7 mouse cellular contexts compared by ENCODE assay signal in genomic region chr4:119239181-119239682, GRCm38 (mm10). TPM values are rescaled to one million over a fixed set of nuclear protein-coding genes. Genes with fewer than 3 reads are reported as not detected.
A peak's percentile ranks its signal among the peaks of the same experiment; 100 is the strongest.
DNase-seq lines count a peak whose midpoint lies in the region; ATAC-seq lines count a peak whose summit lies in the region.

No protein-coding gene starts in this region.

- peak overlapping the region; percentile 56 for H3K9ac ChIP-seq in forebrain, embryonic 16.5 days (replicated peaks; ENCODE audit: low read depth, low read length)
- H3K9ac ChIP-seq in intestine, embryonic 16.5 days (ENCODE audit: low read depth, low read length): peak overlapping the region; percentile 38; the same call in 1 of the 2 replicates

- peak; percentile 35 for DNase-seq in testis, postnatal 14 days (ENCODE audit: low spot score)
- no peak for DNase-seq in testis, postnatal 10 days (ENCODE audit: low spot score)
- peak; percentile 68 for DNase-seq in c-Kit-positive CD71-negative TER-119-negative erythroid progenitor cells, embryonic 14.5 days (ENCODE audit: low read depth)
- DNase-seq in right cerebral cortex, postnatal 4 days: peak; percentile 22

- peak overlapping the region; percentile 88 for H3K27ac ChIP-seq in forebrain, embryonic 16.5 days (ENCODE audit: low read length)
- no peak overlapping the region for H3K27ac ChIP-seq in intestine, embryonic 16.5 days (ENCODE audit: low read length)
- 0 out of 2 replicates have a peak overlapping the region, but pooled peaks have one; percentile 8 for H3K27ac ChIP-seq in macrophage

- peaks cover 9% of the 10 kb centered on the region for H3K4me1 ChIP-seq in forebrain, embryonic 16.5 days (replicated peaks; ENCODE audit: control insufficient read depth, insufficient read depth, low read length)
- peaks cover 4% of the 10 kb centered on the region for H3K4me1 ChIP-seq in intestine, embryonic 16.5 days (ENCODE audit: control insufficient read depth, insufficient read depth, low read length)

- H3K9me3 ChIP-seq in forebrain, embryonic 16.5 days (ENCODE audit: control insufficient read depth, low read length): no peaks in the 10 kb centered on the region
- no peaks in the 10 kb centered on the region for H3K9me3 ChIP-seq in intestine, embryonic 16.5 days (ENCODE audit: control insufficient read depth, low read length)

- peaks cover 6% of the 10 kb centered on the region; the same call in 1 of the 2 replicates for H3K36me3 ChIP-seq in forebrain, embryonic 16.5 days (ENCODE audit: control insufficient read depth, insufficient read depth)
- H3K36me3 ChIP-seq in intestine, embryonic 16.5 days (ENCODE audit: control insufficient read depth, insufficient read depth, low read length): 0 out of 2 replicates have a peak, but pooled peaks cover 2% of the 10 kb centered on the region
- H3K36me3 ChIP-seq in macrophage (ENCODE audit: inconsistent target): 0 out of 2 replicates have a peak, but pooled peaks cover 6% of the 10 kb centered on the region

- H3K4me3 ChIP-seq in forebrain, embryonic 16.5 days (replicated peaks; ENCODE audit: low read length): peak overlapping the region; percentile 11; the same call in 1 of the 2 replicates
- H3K4me3 ChIP-seq in intestine, embryonic 16.5 days (ENCODE audit: low read length): no peak overlapping the region
- no peak overlapping the region; the same call in 1 of the 2 replicates for H3K4me3 ChIP-seq in macrophage (ENCODE audit: inconsistent target)

- WGBS in forebrain, embryonic 16.5 days: 37% methylated on average over 12 of the region's 12 CpGs
- 42% methylated on average over 12 of the region's 12 CpGs for WGBS in intestine, embryonic 16.5 days
- 5% methylated on average over 12 of the region's 12 CpGs for WGBS in macrophage (ENCODE audit: missing documents)

- H3K4me2 ChIP-seq in forebrain, embryonic 16.5 days (ENCODE audit: low read length): 0 out of 2 replicates have a peak overlapping the region, but pooled peaks have one; percentile 25
- H3K4me2 ChIP-seq in intestine, embryonic 16.5 days (ENCODE audit: low read depth, low read length): no peak overlapping the region

- no peaks in the 10 kb centered on the region for H3K27me3 ChIP-seq in forebrain, embryonic 16.5 days (replicated peaks; ENCODE audit: control insufficient read depth, insufficient read depth, low read length)
- H3K27me3 ChIP-seq in intestine, embryonic 16.5 days (replicated peaks; ENCODE audit: control insufficient read depth, insufficient read depth, low read length): no peaks in the 10 kb centered on the region

- peak; percentile 84 for ATAC-seq in forebrain, embryonic 16.5 days
- peak; percentile 72 for ATAC-seq in intestine, embryonic 16.5 days

- no peaks in the 10 kb centered on the region for H3K79me2 ChIP-seq in macrophage (ENCODE audit: inconsistent target)

RNA-seq across cellular contexts. Expression of gene P3h1, which starts 6.5 kb away (rescaled TPM):
- 9.3 and 9.4 TPM in 2 replicates for polyA plus RNA-seq in forebrain, embryonic 16.5 days (2015; fragmentation: Nextera tagmentation; extraction: Ambion mirVana)
- 22.4 and 23.9 TPM in 2 replicates for polyA plus RNA-seq in intestine, embryonic 16.5 days (2015; fragmentation: Nextera tagmentation; extraction: Ambion mirVana)
- total RNA-seq in macrophage (2018; cell fraction: chromatin; rRNA removed): 10 to 100 TPM in 6 of 26 experiments, 1 to 10 TPM in 20; 2.6 to 18.6 (median 6.1) TPM
- 1 to 10 TPM; 2.3 to 5.7 (median 4.1) TPM for total RNA-seq in macrophage (2018; cell fraction: cytosol; rRNA removed)
- total RNA-seq in macrophage (2018; cell fraction: nucleus; rRNA removed): 10 to 100 TPM in 2 of 26 experiments, 1 to 10 TPM in 24; 3.4 to 15.5 (median 7.5) TPM
- polyA plus RNA-seq in macrophage (2018): 4.6 to 7.6 TPM (median 5.8 TPM) in 3 replicates

RNA-seq across cellular contexts. Expression of gene AU022252, which starts 6.7 kb away (rescaled TPM):
- 27.9 and 30.1 TPM in 2 replicates for polyA plus RNA-seq in forebrain, embryonic 16.5 days (2015; fragmentation: Nextera tagmentation; extraction: Ambion mirVana)
- 26.3 and 27.3 TPM in 2 replicates for polyA plus RNA-seq in intestine, embryonic 16.5 days (2015; fragmentation: Nextera tagmentation; extraction: Ambion mirVana)
- 10 to 100 TPM in 5 of 26 experiments, 1 to 10 TPM in 21; 2.4 to 15.2 (median 6.7) TPM for total RNA-seq in macrophage (2018; cell fraction: chromatin; rRNA removed)
- 1 to 10 TPM; 2.1 to 6.1 (median 3.5) TPM for total RNA-seq in macrophage (2018; cell fraction: cytosol; rRNA removed)
- total RNA-seq in macrophage (2018; cell fraction: nucleus; rRNA removed): 10 to 100 TPM in 1 of 26 experiments, 1 to 10 TPM in 25; 1.9 to 10.1 (median 4.5) TPM
- polyA plus RNA-seq in macrophage (2018): 3.0 to 4.3 TPM (median 3.1 TPM) in 3 replicates

RNA-seq across cellular contexts. Expression of gene Cldn19, which starts 16.0 kb away (rescaled TPM):
- polyA plus RNA-seq in forebrain, embryonic 16.5 days (2015; fragmentation: Nextera tagmentation; extraction: Ambion mirVana): 0.08 and 0.09 TPM in 2 replicates
- 0.28 and 0.60 TPM in 2 replicates for polyA plus RNA-seq in intestine, embryonic 16.5 days (2015; fragmentation: Nextera tagmentation; extraction: Ambion mirVana)
- not detected for total RNA-seq in macrophage (2018; cell fraction: chromatin; rRNA removed)
- not detected for total RNA-seq in macrophage (2018; cell fraction: cytosol; rRNA removed)
- not detected for total RNA-seq in macrophage (2018; cell fraction: nucleus; rRNA removed)
- polyA plus RNA-seq in macrophage (2018): not detected in 3 replicates

RNA-seq across cellular contexts. Expression of gene Tmem269, which starts 21.2 kb away (rescaled TPM):
- polyA plus RNA-seq in forebrain, embryonic 16.5 days (2015; fragmentation: Nextera tagmentation; extraction: Ambion mirVana): 0.39 and 0.49 TPM in 2 replicates
- not detected in 2 replicates for polyA plus RNA-seq in intestine, embryonic 16.5 days (2015; fragmentation: Nextera tagmentation; extraction: Ambion mirVana)
- under 1 TPM in 1 of 26 experiments, not detected in 25; 0.77 TPM for total RNA-seq in macrophage (2018; cell fraction: chromatin; rRNA removed)
- not detected for total RNA-seq in macrophage (2018; cell fraction: cytosol; rRNA removed)
- total RNA-seq in macrophage (2018; cell fraction: nucleus; rRNA removed): under 1 TPM in 1 of 26 experiments, not detected in 25; 0.56 TPM
- polyA plus RNA-seq in macrophage (2018): not detected in 3 replicates

RNA-seq across cellular contexts. Expression of gene Svbp, which starts 44.1 kb away (rescaled TPM):
- 235 and 249 TPM in 2 replicates for polyA plus RNA-seq in forebrain, embryonic 16.5 days (2015; fragmentation: Nextera tagmentation; extraction: Ambion mirVana)
- polyA plus RNA-seq in intestine, embryonic 16.5 days (2015; fragmentation: Nextera tagmentation; extraction: Ambion mirVana): 92.4 and 100 TPM in 2 replicates
- 10 to 100 TPM in 1 of 26 experiments, 1 to 10 TPM in 19, not detected in 6; 1.4 to 10.4 (median 3.1) TPM for total RNA-seq in macrophage (2018; cell fraction: chromatin; rRNA removed)
- 10 to 100 TPM; 18.2 to 57.1 (median 31.6) TPM for total RNA-seq in macrophage (2018; cell fraction: cytosol; rRNA removed)
- total RNA-seq in macrophage (2018; cell fraction: nucleus; rRNA removed): 10 to 100 TPM in 10 of 26 experiments, 1 to 10 TPM in 16; 1.1 to 16.9 (median 7.9) TPM
- 6.9 to 28.4 TPM (median 27.3 TPM) in 3 replicates for polyA plus RNA-seq in macrophage (2018)
